Mouse (Mus musculus) limb, embryonic 10.5 days (tissue): ENCODE results near the gene Zgrf1. TPM values are rescaled to one million over a fixed set of nuclear protein-coding genes. Genes with fewer than 3 reads are reported as not detected.

ENCODE experiments used
- DNase-seq: peaks from one replicate; pipeline ENCODE4 v3.0.0-alpha.2; 2017; ENCODE audit warnings: low spot score
- H3K27ac ChIP-seq: fragments of 300-500 bp; sonication (generic); 2 replicates; pipeline ENCODE4 v1.5.1; 2016; ENCODE audit warnings: mild to moderate bottlenecking
- H3K27me3 ChIP-seq: fragments of 300-500 bp; sonication (generic); 2 replicates; pipeline ENCODE4 v1.6.1; 2016; ENCODE audit warnings: low read depth, mild to moderate bottlenecking; ENCODE audit not compliant: poor library complexity, severe bottlenecking
- H3K36me3 ChIP-seq: fragments of 300-500 bp; sonication (generic); 2 replicates; pipeline ENCODE4 v1.6.1; 2016; ENCODE audit warnings: mild to moderate bottlenecking, moderate library complexity
- H3K4me1 ChIP-seq: fragments of 300-500 bp; sonication (generic); 2 replicates; pipeline ENCODE4 v1.6.1; 2016
- H3K4me3 ChIP-seq: fragments of 300-500 bp; sonication (generic); 2 replicates; pipeline ENCODE4 v1.5.1; 2016; ENCODE audit warnings: mild to moderate bottlenecking, moderate library complexity
- H3K9me3 ChIP-seq: fragments of 300-500 bp; sonication (generic); replicated peaks from 2 replicates; pipeline ENCODE4 v1.6.1; 2016; ENCODE audit warnings: mild to moderate bottlenecking
- WGBS: fragments of 180-500 bp; shearing (Covaris S2); methylation state at CpG from one replicate; pipeline ENCODE4 v1.1.7; 2016; 5-methylcytosine and 5-hydroxymethylcytosine counted together
- polyA plus RNA-seq: library from polyadenylated mRNA; unstranded; fragments of >200 nt; fragmentation: Nextera tagmentation; extraction: Ambion mirVana; gene quantifications from 2 replicates; pipeline ENCODE4 v1.2.1, GENCODE M21; 2016

The Zgrf1 gene
- polyA plus RNA-seq, 1 experiment from 2014 or later = 21.0 TPM

- Histone ChIP-seq H3K27ac (no peak overlapping the region), H3K9me3 (no peaks in the 10 kb centered on the region), H3K36me3 (no peaks in the 10 kb centered on the region), H3K27me3 (no peaks in the 10 kb centered on the region), H3K4me3 (no peak overlapping the region), H3K4me1 (no peaks in the 10 kb centered on the region)
- DNase-seq = no peak
- 83% methylated on average over 4 of the region's 4 CpGs for WGBS
Measured at GRCm38 (mm10) chr3:127529824-127530223, 23.5 kb upstream of the Zgrf1 start.

- Histone ChIP-seq H3K36me3 (no peaks in the 10 kb centered on the region), H3K4me3 (no peak overlapping the region), H3K27me3 (no peaks in the 10 kb centered on the region), H3K4me1 (no peaks in the 10 kb centered on the region), H3K9me3 (no peaks in the 10 kb centered on the region), H3K27ac (no peak overlapping the region)
- no peak for DNase-seq
- 11% methylated on average over 4 of the region's 4 CpGs for WGBS
Measured at GRCm38 (mm10) chr3:127530293-127530692, 23.0 kb upstream of the Zgrf1 start.

- H3K27ac ChIP-seq = no peak overlapping the region
- WGBS = 83% methylated on average over 6 of the region's 6 CpGs
- H3K9me3 ChIP-seq = no peaks in the 10 kb centered on the region
- no peak overlapping the region for H3K4me3 ChIP-seq
- no peaks in the 10 kb centered on the region for H3K27me3 ChIP-seq
- DNase-seq = no peak
- no peaks in the 10 kb centered on the region for H3K4me1 ChIP-seq
- H3K36me3 ChIP-seq = peaks cover 62% of the 10 kb centered on the region
Measured at GRCm38 (mm10) chr3:127539193-127539592, 14.1 kb upstream of the Zgrf1 start.

- Histone ChIP-seq H3K27me3 (no peaks in the 10 kb centered on the region), H3K36me3 (peaks cover 72% of the 10 kb centered on the region), H3K9me3 (no peaks in the 10 kb centered on the region), H3K4me1 (no peaks in the 10 kb centered on the region), H3K27ac (no peak overlapping the region), H3K4me3 (no peak overlapping the region)
- DNase-seq = no peak
- 83% methylated on average over 4 of the region's 4 CpGs for WGBS
Measured at GRCm38 (mm10) chr3:127543976-127544375, 9.3 kb upstream of the Zgrf1 start.

GRCm38 (mm10) chr3:127544610-127545121 is 8.6 kb upstream of the Zgrf1 start:
- Histone ChIP-seq H3K9me3 (no peaks in the 10 kb centered on the region), H3K27me3 (no peaks in the 10 kb centered on the region), H3K36me3 (peaks cover 67% of the 10 kb centered on the region), H3K4me3 (no peak overlapping the region), H3K27ac (no peak overlapping the region), H3K4me1 (no peaks in the 10 kb centered on the region)
- DNase-seq = no peak
- 28% methylated on average over 5 of the region's 5 CpGs for WGBS

GRCm38 (mm10) chr3:127547882-127548281 is 5.4 kb upstream of the Zgrf1 start:
- no peaks in the 10 kb centered on the region for H3K9me3 ChIP-seq
- no peaks in the 10 kb centered on the region for H3K4me1 ChIP-seq
- H3K4me3 ChIP-seq = no peak overlapping the region
- peaks cover 42% of the 10 kb centered on the region for H3K36me3 ChIP-seq
- WGBS = 29% methylated on average over 5 of the region's 5 CpGs
- H3K27ac ChIP-seq = no peak overlapping the region
- no peaks in the 10 kb centered on the region for H3K27me3 ChIP-seq
- DNase-seq = peak; percentile 40

GRCm38 (mm10) chr3:127552434-127552972 is 786 bp upstream of the Zgrf1 start:
- peaks cover 21% of the 10 kb centered on the region for H3K36me3 ChIP-seq
- 10% methylated on average over 12 of the region's 13 CpGs for WGBS
- no peaks in the 10 kb centered on the region for H3K27me3 ChIP-seq
- peak overlapping the region; percentile 97 for H3K27ac ChIP-seq
- peaks cover 9% of the 10 kb centered on the region for H3K4me1 ChIP-seq
- H3K4me3 ChIP-seq = peak overlapping the region; percentile 80
- DNase-seq = no peak
- H3K9me3 ChIP-seq = no peaks in the 10 kb centered on the region

GRCm38 (mm10) chr3:127553720-127554043 is 393 bp downstream of the Zgrf1 start:
- Histone ChIP-seq H3K27ac (peak overlapping the region; percentile 97), H3K4me3 (peak overlapping the region; percentile 80), H3K27me3 (no peaks in the 10 kb centered on the region), H3K4me1 (peaks cover 9% of the 10 kb centered on the region), H3K36me3 (peaks cover 30% of the 10 kb centered on the region), H3K9me3 (no peaks in the 10 kb centered on the region)
- DNase-seq = no peak
- WGBS = 1% methylated on average over 4 of the region's 4 CpGs

GRCm38 (mm10) chr3:127554723-127555122 is 1.4 kb downstream of the Zgrf1 start:
- no peak for DNase-seq

GRCm38 (mm10) chr3:127558201-127558600 is 4.9 kb downstream of the Zgrf1 start:
- Histone ChIP-seq H3K4me3 (no peak overlapping the region), H3K9me3 (no peaks in the 10 kb centered on the region), H3K4me1 (peaks cover 9% of the 10 kb centered on the region), H3K36me3 (peaks cover 67% of the 10 kb centered on the region), H3K27ac (no peak overlapping the region), H3K27me3 (no peaks in the 10 kb centered on the region)
- DNase-seq = no peak

More at GRCm38 (mm10) chr3:127554723-127555122, 1.4 kb downstream of the Zgrf1 start:
- H3K27me3 ChIP-seq = no peaks in the 10 kb centered on the region
- no peak overlapping the region for H3K27ac ChIP-seq
- peaks cover 9% of the 10 kb centered on the region for H3K4me1 ChIP-seq
- 82% methylated on average over 5 of the region's 5 CpGs for WGBS
- H3K9me3 ChIP-seq = no peaks in the 10 kb centered on the region
- peaks cover 38% of the 10 kb centered on the region for H3K36me3 ChIP-seq
- H3K4me3 ChIP-seq = peak overlapping the region; percentile 80

- Histone ChIP-seq H3K4me3 (no peak overlapping the region), H3K27ac (no peak overlapping the region), H3K27me3 (no peaks in the 10 kb centered on the region), H3K4me1 (no peaks in the 10 kb centered on the region), H3K9me3 (no peaks in the 10 kb centered on the region), H3K36me3 (peaks cover 78% of the 10 kb centered on the region)
- DNase-seq = no peak
- WGBS = 89% methylated on average over 4 of the region's 4 CpGs
Measured at GRCm38 (mm10) chr3:127562974-127563373, 9.7 kb downstream of the Zgrf1 start.

- 85% methylated on average over 3 of the region's 3 CpGs for WGBS
Measured at GRCm38 (mm10) chr3:127565129-127565528, 11.8 kb downstream of the Zgrf1 start.

GRCm38 (mm10) chr3:127572557-127572956 is 19.3 kb downstream of the Zgrf1 start:
- DNase-seq = no peak
- Histone ChIP-seq H3K27ac (no peak overlapping the region), H3K4me3 (no peak overlapping the region), H3K9me3 (no peaks in the 10 kb centered on the region), H3K27me3 (no peaks in the 10 kb centered on the region), H3K36me3 (peaks cover 74% of the 10 kb centered on the region), H3K4me1 (no peaks in the 10 kb centered on the region)
- 69% methylated on average over 4 of the region's 4 CpGs for WGBS

More at GRCm38 (mm10) chr3:127565129-127565528, 11.8 kb downstream of the Zgrf1 start:
- H3K27ac ChIP-seq = no peak overlapping the region
- no peak overlapping the region for H3K4me3 ChIP-seq
- no peaks in the 10 kb centered on the region for H3K27me3 ChIP-seq
- H3K36me3 ChIP-seq = peaks cover 81% of the 10 kb centered on the region
- H3K9me3 ChIP-seq = no peaks in the 10 kb centered on the region
- DNase-seq = no peak
- no peaks in the 10 kb centered on the region for H3K4me1 ChIP-seq

GRCm38 (mm10) chr3:127597136-127597535 is 43.8 kb downstream of the Zgrf1 start:
- H3K4me1 ChIP-seq = no peaks in the 10 kb centered on the region

More at GRCm38 (mm10) chr3:127597136-127597535, 43.8 kb downstream of the Zgrf1 start:
- Histone ChIP-seq H3K36me3 (peaks cover 82% of the 10 kb centered on the region), H3K4me3 (no peak overlapping the region), H3K27ac (no peak overlapping the region), H3K9me3 (no peaks in the 10 kb centered on the region), H3K27me3 (no peaks in the 10 kb centered on the region)
- DNase-seq = no peak
- WGBS = 84% methylated on average over 1 of the region's 1 CpGs
